Mouse (Mus musculus) ovary, postnatal 14 days (tissue): ENCODE data around the gene Plekhh2.

Experiments
- DNase-seq: peaks from one replicate; pipeline ENCODE4 v3.0.0; 2022; ENCODE audit warnings: low spot score

Gene Plekhh2

GRCm38 (mm10) chr17:84645119-84645518, 133.4 kb downstream of the Plekhh2 start:
- no peak for DNase-seq

- DNase-seq = no peak
Observed at GRCm38 (mm10) chr17:84645894-84646293, 134.2 kb downstream of the Plekhh2 start.

DNA sequence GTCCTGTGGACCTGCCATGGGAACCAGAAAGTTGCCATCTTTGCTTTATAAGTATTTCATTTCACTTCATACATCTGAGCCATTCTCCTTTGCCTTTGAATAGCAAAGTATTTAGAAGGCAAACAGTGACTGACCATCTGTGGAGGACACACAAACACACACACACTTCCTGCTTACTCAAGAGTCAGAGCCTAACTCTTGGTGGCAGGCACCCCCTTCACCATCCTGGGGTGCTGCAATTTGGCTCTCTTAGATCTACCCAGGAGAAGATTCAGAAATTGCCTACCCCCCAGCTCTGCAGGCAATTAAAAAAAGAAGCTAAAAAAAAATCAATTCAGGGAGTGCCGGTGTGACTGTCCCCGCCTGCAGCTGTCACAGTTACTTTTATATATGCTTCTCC, 134.8 kb downstream of the Plekhh2 start:
- no peak for DNase-seq

DNA sequence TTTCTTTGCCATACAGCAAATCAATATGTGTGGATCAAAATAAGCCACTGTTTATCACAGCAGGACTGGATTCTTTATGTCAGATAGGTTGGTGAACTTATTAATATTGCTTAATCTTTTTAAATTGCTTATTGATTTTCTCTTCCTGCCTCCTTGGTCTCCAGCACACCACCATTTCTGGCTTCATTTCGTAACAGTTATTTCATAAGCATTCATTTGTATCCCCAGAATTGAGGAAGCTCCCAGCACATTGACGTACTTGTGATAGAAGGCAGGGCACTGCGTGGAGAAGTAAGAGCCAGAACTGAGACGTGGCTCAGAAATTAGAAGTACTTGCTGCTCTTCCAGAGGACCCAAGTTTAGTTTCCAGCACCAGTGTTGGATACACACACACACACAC, 135.9 kb downstream of the Plekhh2 start:
- no peak for DNase-seq

DNA sequence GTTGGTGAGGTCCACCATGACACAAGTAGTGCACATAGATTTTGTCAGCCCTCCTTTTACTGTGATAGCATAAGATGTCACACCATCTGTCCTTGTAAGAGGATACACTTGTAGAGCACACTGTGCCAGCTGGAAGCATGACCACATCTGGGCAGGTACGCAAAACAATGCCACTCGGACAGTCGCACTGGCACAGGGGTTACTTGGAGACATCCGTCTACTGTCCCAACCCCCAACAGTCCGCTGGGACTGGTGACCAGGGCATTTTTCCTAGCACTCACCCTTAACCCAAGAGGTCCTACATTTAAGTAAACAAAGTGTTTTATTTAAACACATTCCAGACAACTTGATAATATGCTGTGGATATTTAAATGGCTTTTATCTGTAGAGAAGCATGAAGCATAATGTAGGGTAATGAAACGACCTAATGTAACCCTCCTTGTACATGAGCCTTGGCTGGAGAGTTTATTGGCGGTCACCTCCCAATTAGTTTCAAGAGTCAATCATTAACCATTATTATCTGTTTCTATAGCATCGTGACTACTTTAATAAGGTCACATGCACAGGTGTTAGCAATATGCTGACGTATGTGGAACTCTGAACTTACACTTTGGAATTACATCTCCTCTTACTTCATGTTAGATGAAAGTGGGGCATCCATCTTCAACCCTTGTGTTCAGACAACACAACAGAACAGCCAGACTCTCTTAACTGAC, 138.8 kb downstream of the Plekhh2 start:
- DNase-seq = no peak

DNA sequence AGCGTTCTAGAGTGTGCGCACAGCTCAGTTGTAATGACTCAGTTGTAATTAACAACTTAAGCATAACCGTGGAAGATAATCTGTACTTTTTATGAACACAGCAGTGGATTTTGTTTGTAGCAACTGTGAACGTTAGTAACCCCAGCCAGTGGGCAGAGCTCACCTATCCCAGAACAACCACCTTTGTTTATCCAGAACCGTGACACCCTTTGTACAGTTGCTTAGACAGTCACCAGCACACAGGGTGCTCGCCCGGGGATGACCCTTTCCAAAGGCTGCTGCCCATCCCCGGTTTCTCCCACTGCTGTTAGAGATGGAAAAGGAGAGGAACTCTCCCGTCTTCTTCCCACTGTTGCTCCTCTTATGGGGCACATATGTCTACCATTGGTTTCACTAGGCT, 141.8 kb downstream of the Plekhh2 start:
- no peak for DNase-seq

GRCm38 (mm10) chr17:84656205-84656604, 144.5 kb downstream of the Plekhh2 start:
- no peak for DNase-seq

DNA sequence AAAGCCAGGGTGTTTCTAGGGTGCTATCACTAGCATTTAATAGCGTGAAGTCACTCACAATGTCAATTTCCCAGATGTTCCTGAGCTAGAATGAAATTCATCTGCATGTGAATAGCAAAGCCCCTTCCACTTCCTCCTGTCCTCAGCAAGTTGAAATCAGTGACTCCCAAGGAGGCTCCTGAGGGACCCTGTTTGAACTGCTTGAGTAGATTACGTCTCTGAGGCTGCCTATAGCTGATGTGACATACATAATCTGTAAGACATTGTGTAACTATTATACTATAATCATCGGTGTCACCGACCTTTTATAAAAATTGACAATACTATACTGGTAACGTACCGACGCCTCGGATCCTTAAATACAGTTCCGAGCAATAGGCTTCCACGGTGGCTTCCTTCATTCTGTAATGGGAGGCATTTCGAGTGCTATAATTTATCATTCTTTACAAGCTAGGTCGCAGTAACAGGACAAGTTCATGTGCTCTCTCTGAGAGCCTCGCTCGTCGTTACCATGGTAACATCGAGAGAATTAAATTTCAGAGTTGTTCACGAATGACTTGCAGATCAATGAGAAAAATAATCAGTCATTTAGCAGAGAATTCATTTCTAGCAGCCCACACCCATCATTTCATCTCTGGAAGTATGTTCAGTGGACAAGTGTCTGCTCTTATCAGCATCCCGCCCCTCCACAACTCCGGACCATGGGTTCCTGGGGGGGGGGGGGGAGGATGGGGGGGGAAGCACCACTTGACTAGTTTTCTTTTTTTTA, 145.1 kb downstream of the Plekhh2 start:
- no peak for DNase-seq

- DNase-seq = no peak
Observed at GRCm38 (mm10) chr17:84657422-84657732, 145.7 kb downstream of the Plekhh2 start.

GRCm38 (mm10) chr17:84657782-84658181, 146.1 kb downstream of the Plekhh2 start:
- no peak for DNase-seq

GRCm38 (mm10) chr17:84658195-84658594, 146.5 kb downstream of the Plekhh2 start:
- DNase-seq = no peak

DNA sequence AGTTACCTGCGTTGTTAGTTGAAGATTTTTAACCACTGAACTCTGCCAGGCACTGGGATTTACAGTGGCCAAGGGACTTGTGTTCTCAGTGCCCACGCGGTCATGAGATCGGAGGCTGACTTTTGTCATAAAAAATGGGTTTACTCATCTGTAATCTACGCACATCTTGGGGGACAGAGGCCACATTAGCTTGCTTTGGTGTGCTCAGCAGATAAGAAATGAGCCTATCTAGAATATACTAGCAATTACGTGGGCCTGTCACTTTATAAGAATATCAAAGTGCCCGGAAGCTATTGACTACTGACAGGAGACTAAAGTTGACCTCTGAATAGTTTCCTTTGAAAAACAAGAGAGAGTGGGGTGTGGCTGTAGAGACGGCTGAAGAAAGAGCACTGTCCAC, 147.3 kb downstream of the Plekhh2 start:
- DNase-seq = no peak

DNA sequence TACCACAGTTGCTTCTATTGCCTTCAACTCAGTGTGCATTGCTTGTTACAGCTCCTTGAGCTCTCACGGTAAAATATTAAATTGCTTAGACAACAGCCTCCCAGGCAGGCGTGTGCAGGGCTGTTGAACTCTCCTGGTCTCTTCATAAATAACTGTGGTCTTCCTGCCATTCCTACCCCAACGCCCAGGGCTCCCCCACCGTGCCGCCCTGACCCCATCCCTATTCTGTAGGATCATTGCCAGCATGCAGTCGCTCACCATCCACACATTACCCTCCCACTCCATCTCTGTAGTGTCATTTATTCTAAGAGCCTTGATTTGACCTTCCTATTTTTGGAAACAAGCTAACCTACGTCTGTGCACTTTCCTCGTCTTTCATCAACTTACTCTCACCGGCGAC, 153.4 kb downstream of the Plekhh2 start:
- no peak for DNase-seq

DNA sequence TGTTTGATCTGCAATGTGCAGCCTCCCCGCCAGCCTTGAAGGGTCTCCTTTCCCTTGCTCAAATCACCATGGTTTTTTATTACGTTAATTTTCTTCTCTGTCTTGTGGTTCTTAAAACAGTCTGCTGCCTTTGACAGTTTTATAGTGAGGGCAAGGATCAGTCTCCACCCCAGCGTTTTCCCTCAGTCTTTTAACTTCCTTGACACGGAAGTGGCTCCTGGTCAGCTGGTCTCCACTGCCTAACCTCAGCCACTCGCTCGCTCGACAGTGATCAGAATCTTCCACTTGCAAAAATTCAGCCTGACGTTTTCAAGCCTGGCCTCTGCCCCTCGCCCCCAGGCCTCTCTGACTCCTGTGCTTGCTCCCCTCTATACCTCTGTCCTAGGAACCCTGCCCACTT, 154.0 kb downstream of the Plekhh2 start:
- DNase-seq = no peak

DNA sequence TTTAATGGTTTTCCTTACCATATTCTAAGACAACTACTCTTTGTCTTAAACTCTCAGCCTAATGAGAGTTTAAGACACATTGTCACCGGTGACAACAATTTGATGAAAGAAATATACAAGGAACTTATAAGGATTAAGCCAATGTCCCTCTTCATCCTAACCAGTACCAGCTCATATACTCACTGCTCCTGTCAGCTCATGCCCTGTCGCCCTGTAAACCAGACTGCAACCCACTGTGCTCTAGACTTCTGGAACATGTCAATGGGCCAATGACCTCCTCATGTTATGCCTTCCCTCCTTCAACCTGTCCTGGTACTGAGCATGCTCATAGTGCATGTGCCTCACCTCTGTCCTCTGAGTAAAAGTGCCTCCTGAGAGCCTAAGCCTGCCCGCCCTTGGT, 156.2 kb downstream of the Plekhh2 start:
- DNase-seq = no peak
